Mouse (Mus musculus): ENCODE measurements around the gene Wdr18. TPM values are rescaled to one million over a fixed set of nuclear protein-coding genes. Genes with fewer than 3 reads are reported as not detected.
A peak's percentile ranks its signal among the peaks of the same experiment; 100 is the strongest.

The Wdr18 gene
- polyA plus RNA-seq, 1 experiment from 2014 or later, result 123 TPM

- H3K4me3 ChIP-seq (ENCODE audit: low read depth, low read length), result no peak overlapping the region
- peaks cover 13% of the 10 kb centered on the region; the same call in 1 of the 2 replicates for H3K36me3 ChIP-seq (replicated peaks; ENCODE audit: control insufficient read depth, insufficient read depth, low read depth, low read length)
- DNase-seq (ENCODE audit: low spot score), result no peak
Measured at GRCm38 (mm10) chr10:79991548-79991947, 31.6 kb downstream of the Wdr18 start.

GRCm38 (mm10) chr10:79994397-79995115 is 34.6 kb downstream of the Wdr18 start:
- ATAC-seq (replicated peaks; ENCODE audit: insufficient number of reproducible peaks, low FRiP score, low TSS enrichment, low read depth), result no peak
- Histone ChIP-seq H3K36me3 (replicated peaks; ENCODE audit: control insufficient read depth, insufficient read depth, low read depth, low read length) (peaks cover 13% of the 10 kb centered on the region; the same call in 1 of the 2 replicates), H3K27ac (replicated peaks; ENCODE audit: low read depth, low read length) (no peak overlapping the region), H3K4me3 (ENCODE audit: low read depth, low read length) (no peak overlapping the region), H3K9ac (replicated peaks; ENCODE audit: low read length) (no peak overlapping the region), H3K4me2 (ENCODE audit: low read depth, low read length) (no peak overlapping the region), H3K27me3 (ENCODE audit: control insufficient read depth, insufficient read depth, low read length) (peaks cover 3% of the 10 kb centered on the region; the same call in 1 of the 2 replicates), H3K4me1 (ENCODE audit: control insufficient read depth, insufficient read depth, low read length) (no peaks in the 10 kb centered on the region), H3K9me3 (replicated peaks; ENCODE audit: control insufficient read depth, low read length) (no peaks in the 10 kb centered on the region)
- 90% methylated on average over 16 of the region's 16 CpGs for WGBS
- DNase-seq (ENCODE audit: low spot score), result no peak

More at GRCm38 (mm10) chr10:79991548-79991947, 31.6 kb downstream of the Wdr18 start:
- Histone ChIP-seq H3K27me3 (ENCODE audit: control insufficient read depth, insufficient read depth, low read length) (no peaks in the 10 kb centered on the region), H3K4me2 (ENCODE audit: low read depth, low read length) (no peak overlapping the region), H3K27ac (replicated peaks; ENCODE audit: low read depth, low read length) (no peak overlapping the region), H3K9ac (replicated peaks; ENCODE audit: low read length) (no peak overlapping the region), H3K4me1 (ENCODE audit: control insufficient read depth, insufficient read depth, low read length) (peaks cover 3% of the 10 kb centered on the region), H3K9me3 (replicated peaks; ENCODE audit: control insufficient read depth, low read length) (no peaks in the 10 kb centered on the region)
- WGBS, result 91% methylated on average over 6 of the region's 6 CpGs
- ATAC-seq (replicated peaks; ENCODE audit: insufficient number of reproducible peaks, low FRiP score, low TSS enrichment, low read depth), result no peak

- H3K4me1 ChIP-seq (ENCODE audit: control insufficient read depth, insufficient read depth, low read length), result no peaks in the 10 kb centered on the region
- peaks cover 13% of the 10 kb centered on the region; the same call in 1 of the 2 replicates for H3K36me3 ChIP-seq (replicated peaks; ENCODE audit: control insufficient read depth, insufficient read depth, low read depth, low read length)
- H3K9me3 ChIP-seq (replicated peaks; ENCODE audit: control insufficient read depth, low read length), result no peaks in the 10 kb centered on the region
- no peak overlapping the region for H3K4me3 ChIP-seq (ENCODE audit: low read depth, low read length)
- no peak overlapping the region for H3K27ac ChIP-seq (replicated peaks; ENCODE audit: low read depth, low read length)
- no peak overlapping the region for H3K4me2 ChIP-seq (ENCODE audit: low read depth, low read length)
- 83% methylated on average over 1 of the region's 1 CpGs for WGBS
- DNase-seq (ENCODE audit: low spot score), result no peak
- H3K27me3 ChIP-seq (ENCODE audit: control insufficient read depth, insufficient read depth, low read length), result peaks cover 3% of the 10 kb centered on the region; the same call in 1 of the 2 replicates
- H3K9ac ChIP-seq (replicated peaks; ENCODE audit: low read length), result no peak overlapping the region
- no peak for ATAC-seq (replicated peaks; ENCODE audit: insufficient number of reproducible peaks, low FRiP score, low TSS enrichment, low read depth)
Measured at GRCm38 (mm10) chr10:79995636-79996035, 35.7 kb downstream of the Wdr18 start.

DNA sequence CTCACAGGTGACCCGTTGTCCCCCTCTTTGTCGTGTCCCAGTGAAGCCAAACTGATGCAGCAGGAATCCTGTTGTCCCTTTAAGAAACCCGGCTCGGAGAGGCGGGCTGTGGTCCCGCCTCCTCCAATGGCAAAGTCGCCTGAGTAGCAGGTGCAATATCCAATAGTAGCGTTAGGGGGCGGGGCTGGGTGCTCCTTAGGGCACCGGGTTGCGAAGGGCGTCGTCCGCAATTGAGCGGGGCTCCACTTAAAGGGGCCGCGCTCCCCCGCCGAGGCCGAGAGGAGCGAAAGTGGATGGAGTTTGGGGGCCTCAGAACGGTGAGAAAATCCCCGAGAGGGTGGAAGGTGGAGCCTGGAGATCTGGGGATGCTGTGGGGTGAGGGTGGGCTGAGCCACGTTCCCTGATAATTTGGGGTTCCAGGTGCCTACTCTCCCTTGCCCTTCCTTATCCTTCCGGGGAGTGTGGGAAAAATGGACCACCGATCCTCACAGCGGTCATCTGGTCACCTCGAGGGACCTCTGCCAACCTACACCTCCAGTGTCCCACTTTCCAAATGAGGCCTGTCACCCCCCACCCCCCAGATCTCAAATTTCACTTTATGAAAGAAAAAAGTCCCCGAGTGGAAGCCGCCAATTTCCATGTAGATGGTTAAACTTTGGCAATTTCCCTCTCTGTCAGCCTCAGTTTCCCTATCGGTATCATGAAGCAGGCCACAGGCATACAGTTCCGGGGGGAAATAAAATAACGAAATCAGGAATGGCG is 36.5 kb downstream of the Wdr18 start, which contains the start of gene Abca7:
Gene Abca7, plus strand, starts transcription at position 223 of the 762 bp plus-strand sequence.
- Histone ChIP-seq H3K9ac (replicated peaks; ENCODE audit: low read length) (peak within 1 kb of the TSS; percentile 54), H3K4me1 (ENCODE audit: control insufficient read depth, insufficient read depth, low read length) (no peaks in the 10 kb centered on the region), H3K27ac (replicated peaks; ENCODE audit: low read depth, low read length) (no peak within 1 kb of the TSS; the same call in 1 of the 2 replicates), H3K4me3 (ENCODE audit: low read depth, low read length) (peak within 1 kb of the TSS; percentile 45), H3K4me2 (ENCODE audit: low read depth, low read length) (peak within 1 kb of the TSS; percentile 41), H3K9me3 (replicated peaks; ENCODE audit: control insufficient read depth, low read length) (no peaks in the 10 kb centered on the region), H3K36me3 (replicated peaks; ENCODE audit: control insufficient read depth, insufficient read depth, low read depth, low read length) (peaks cover 13% of the 10 kb centered on the region; the same call in 1 of the 2 replicates), H3K27me3 (ENCODE audit: control insufficient read depth, insufficient read depth, low read length) (peaks cover 3% of the 10 kb centered on the region; the same call in 1 of the 2 replicates)
- ATAC-seq (replicated peaks; ENCODE audit: insufficient number of reproducible peaks, low FRiP score, low TSS enrichment, low read depth) (peak; percentile 80), DNase-seq (ENCODE audit: low spot score) (peak; percentile 100)
- WGBS, result under 1% methylated on average over 31 of the region's 34 CpGs

DNA sequence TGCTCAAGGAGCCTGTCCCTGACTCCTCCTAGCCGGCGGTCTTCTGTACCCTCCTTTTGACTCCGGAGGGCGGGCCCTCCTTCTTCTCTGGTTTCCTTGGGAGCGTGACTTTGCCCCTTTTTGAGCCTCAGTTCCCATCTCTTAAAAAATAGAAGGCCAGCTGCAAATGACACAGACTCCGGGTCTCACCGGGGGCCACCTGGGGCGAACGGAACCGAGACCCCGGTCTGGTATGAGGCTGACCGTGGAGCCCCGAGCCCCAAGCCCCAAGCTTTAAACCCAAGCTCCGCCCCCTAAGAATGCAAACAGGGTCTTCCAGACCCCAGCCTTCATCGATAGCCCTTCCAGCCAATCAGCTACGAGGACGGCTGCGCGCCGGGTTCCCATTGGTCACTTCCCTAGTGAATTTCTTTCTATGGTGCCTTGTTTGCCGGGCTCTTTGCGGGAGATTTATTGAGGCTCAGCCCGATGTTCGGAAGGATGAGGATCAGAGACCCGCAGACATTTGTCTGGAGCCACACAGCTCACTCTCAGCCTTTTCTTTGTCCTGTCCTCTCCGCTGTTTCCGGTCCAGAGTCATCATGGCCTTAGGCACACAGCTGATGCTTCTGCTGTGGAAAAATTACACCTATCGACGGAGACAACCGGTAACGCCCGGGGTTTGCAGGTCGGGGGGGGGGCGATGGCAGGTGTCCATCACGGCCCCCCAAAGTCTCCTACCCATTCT is 37.2 kb downstream of the Wdr18 start:
- no peaks in the 10 kb centered on the region for H3K4me1 ChIP-seq (ENCODE audit: control insufficient read depth, insufficient read depth, low read length)
- H3K27ac ChIP-seq (replicated peaks; ENCODE audit: low read depth, low read length), result no peak overlapping the region; the same call in 1 of the 2 replicates
- DNase-seq (ENCODE audit: low spot score) (peak; percentile 95), ATAC-seq (replicated peaks; ENCODE audit: insufficient number of reproducible peaks, low FRiP score, low TSS enrichment, low read depth) (peak; percentile 46)
- H3K4me2 ChIP-seq (ENCODE audit: low read depth, low read length), result peak overlapping the region; percentile 41
- H3K27me3 ChIP-seq (ENCODE audit: control insufficient read depth, insufficient read depth, low read length), result peaks cover 8% of the 10 kb centered on the region; the same call in 1 of the 2 replicates
- H3K9me3 ChIP-seq (replicated peaks; ENCODE audit: control insufficient read depth, low read length), result no peaks in the 10 kb centered on the region
- H3K36me3 ChIP-seq (replicated peaks; ENCODE audit: control insufficient read depth, insufficient read depth, low read depth, low read length), result peaks cover 8% of the 10 kb centered on the region; the same call in 1 of the 2 replicates
- under 1% methylated on average over 35 of the region's 35 CpGs for WGBS
- no peak overlapping the region for H3K9ac ChIP-seq (replicated peaks; ENCODE audit: low read length)
- peak overlapping the region; percentile 45 for H3K4me3 ChIP-seq (ENCODE audit: low read depth, low read length)

DNA sequence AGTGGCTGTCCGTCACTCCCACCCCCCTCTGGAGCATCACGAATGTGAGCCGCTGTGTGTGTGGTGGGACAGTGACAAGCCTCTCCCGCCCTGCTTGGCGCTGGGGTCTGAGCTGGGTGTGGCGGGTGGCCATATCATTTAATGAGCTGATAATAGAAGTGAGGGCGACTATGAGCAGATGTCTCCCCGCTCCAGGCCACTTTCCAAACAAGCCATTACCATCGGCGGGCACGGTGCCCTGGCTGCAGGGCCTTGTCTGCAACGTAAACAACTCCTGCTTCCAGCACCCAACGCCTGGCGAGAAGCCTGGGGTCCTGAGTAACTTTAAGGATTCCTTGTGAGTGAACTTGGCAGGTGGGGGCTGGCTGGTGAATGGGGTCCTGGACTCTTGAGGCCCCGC is 37.9 kb downstream of the Wdr18 start:
- WGBS, result 4% methylated on average over 15 of the region's 15 CpGs
- Histone ChIP-seq H3K27me3 (ENCODE audit: control insufficient read depth, insufficient read depth, low read length) (peaks cover 14% of the 10 kb centered on the region), H3K9ac (replicated peaks; ENCODE audit: low read length) (peak overlapping the region; percentile 0; the same call in 1 of the 2 replicates), H3K27ac (replicated peaks; ENCODE audit: low read depth, low read length) (no peak overlapping the region), H3K36me3 (replicated peaks; ENCODE audit: control insufficient read depth, insufficient read depth, low read depth, low read length) (peaks cover 6% of the 10 kb centered on the region; the same call in 1 of the 2 replicates), H3K4me3 (ENCODE audit: low read depth, low read length) (peak overlapping the region; percentile 45), H3K4me2 (ENCODE audit: low read depth, low read length) (peak overlapping the region; percentile 41), H3K4me1 (ENCODE audit: control insufficient read depth, insufficient read depth, low read length) (no peaks in the 10 kb centered on the region; the same call in 1 of the 2 replicates), H3K9me3 (replicated peaks; ENCODE audit: control insufficient read depth, low read length) (no peaks in the 10 kb centered on the region)
- DNase-seq (ENCODE audit: low spot score), result no peak
- no peak for ATAC-seq (replicated peaks; ENCODE audit: insufficient number of reproducible peaks, low FRiP score, low TSS enrichment, low read depth)

DNA sequence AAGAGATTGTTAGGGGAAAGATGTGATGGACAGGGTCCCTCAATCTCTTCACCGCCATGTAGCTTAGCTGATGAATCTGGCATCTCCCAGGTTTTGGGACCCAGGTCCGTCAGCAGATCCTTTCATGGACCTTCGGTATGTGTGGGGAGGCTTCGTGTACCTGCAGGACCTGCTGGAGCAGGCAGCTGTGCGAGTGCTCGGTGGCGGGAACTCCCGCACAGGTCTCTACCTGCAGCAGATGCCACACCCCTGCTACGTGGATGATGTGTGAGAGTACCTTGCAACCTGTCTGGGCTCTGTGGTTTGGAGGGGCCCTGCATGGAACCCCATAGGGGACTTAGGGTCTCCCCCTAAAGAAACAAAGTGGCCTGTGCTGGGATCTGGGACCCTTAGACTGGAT is 42.0 kb downstream of the Wdr18 start:
- no peak for ATAC-seq (replicated peaks; ENCODE audit: insufficient number of reproducible peaks, low FRiP score, low TSS enrichment, low read depth)
- no peak overlapping the region for H3K4me3 ChIP-seq (ENCODE audit: low read depth, low read length)

More for the DNA sequence above, 42.0 kb downstream of the Wdr18 start:
- DNase-seq (ENCODE audit: low spot score), result no peak
- H3K36me3 ChIP-seq (replicated peaks; ENCODE audit: control insufficient read depth, insufficient read depth, low read depth, low read length), result no peaks in the 10 kb centered on the region
- no peak overlapping the region; the same call in 1 of the 2 replicates for H3K9ac ChIP-seq (replicated peaks; ENCODE audit: low read length)
- H3K9me3 ChIP-seq (replicated peaks; ENCODE audit: control insufficient read depth, low read length), result no peaks in the 10 kb centered on the region
- WGBS, result 71% methylated on average over 9 of the region's 9 CpGs
- peaks cover 3% of the 10 kb centered on the region; the same call in 1 of the 2 replicates for H3K4me1 ChIP-seq (ENCODE audit: control insufficient read depth, insufficient read depth, low read length)
- H3K27me3 ChIP-seq (ENCODE audit: control insufficient read depth, insufficient read depth, low read length), result peaks cover 18% of the 10 kb centered on the region
- H3K27ac ChIP-seq (replicated peaks; ENCODE audit: low read depth, low read length), result no peak overlapping the region
- no peak overlapping the region for H3K4me2 ChIP-seq (ENCODE audit: low read depth, low read length)
